Mouse (Mus musculus) liver, embryonic 11.5 days (tissue): ENCODE results near the gene Ulk1. TPM values are rescaled to one million over a fixed set of nuclear protein-coding genes. Genes with fewer than 3 reads are reported as not detected.

Source experiments
- ATAC-seq: fragments of 200-750 bp; cut with Nextera tagmentation; replicated peaks from 2 replicates; pipeline ENCODE4 v1.8.0; 2017; ENCODE audit warnings: moderate number of reproducible peaks, mild to moderate bottlenecking, moderate TSS enrichment, moderate library complexity; ENCODE audit not compliant: low FRiP score
- DNase-seq: peaks from one replicate; pipeline ENCODE4 v3.0.0-alpha.2; 2017; ENCODE audit warnings: low spot score
- H3K27ac ChIP-seq: fragments of 300-500 bp; sonication (generic); 2 replicates; pipeline ENCODE4 v1.5.1; 2014; ENCODE audit warnings: mild to moderate bottlenecking, low read depth, low read length, control low read depth
- H3K27me3 ChIP-seq: fragments of 300-500 bp; sonication (generic); replicated peaks from 2 replicates; pipeline ENCODE4 v1.6.1; 2014; ENCODE audit warnings: low read length, mixed read lengths; ENCODE audit not compliant: control insufficient read depth, insufficient read depth
- H3K36me3 ChIP-seq: fragments of 300-500 bp; sonication (generic); 2 replicates; pipeline ENCODE4 v1.6.1; 2014; ENCODE audit warnings: mild to moderate bottlenecking, low read length, moderate library complexity, mixed read lengths; ENCODE audit not compliant: control insufficient read depth, insufficient read depth
- H3K4me1 ChIP-seq: fragments of 300-500 bp; sonication (generic); replicated peaks from 2 replicates; pipeline ENCODE4 v1.6.1; 2014; ENCODE audit warnings: low read length, mixed read lengths; ENCODE audit not compliant: control insufficient read depth, insufficient read depth
- H3K4me2 ChIP-seq: fragments of 300-500 bp; sonication (generic); 2 replicates; pipeline ENCODE4 v1.6.1; 2014; ENCODE audit warnings: mild to moderate bottlenecking, control low read depth, moderate library complexity
- H3K4me3 ChIP-seq: fragments of 300-500 bp; sonication (generic); 2 replicates; pipeline ENCODE4 v1.5.1; 2014; ENCODE audit warnings: low read depth, low read length, control low read depth
- H3K9ac ChIP-seq: fragments of 300-500 bp; sonication (generic); 2 replicates; pipeline ENCODE4 v1.6.1; 2014; ENCODE audit warnings: low read depth, low read length, control low read depth
- H3K9me3 ChIP-seq: fragments of 300-500 bp; sonication (generic); 2 replicates; pipeline ENCODE4 v1.6.1; 2016; ENCODE audit warnings: low read length, inconsistent platforms, mixed read lengths; ENCODE audit not compliant: control insufficient read depth
- WGBS: fragments of 180-500 bp; shearing (Covaris S2); extraction: QIAGEN DNeasy Blood & Tissue Kit; methylation state at CpG from one replicate; pipeline ENCODE4 v1.1.7; 2014; 5-methylcytosine and 5-hydroxymethylcytosine counted together
- polyA plus RNA-seq: library from polyadenylated mRNA; unstranded; fragments of >200 nt; fragmentation: Nextera tagmentation; extraction: Ambion mirVana; gene quantifications from 2 replicates; pipeline ENCODE4 v1.2.1, GENCODE M21; 2014

Gene Ulk1
- 13.8 and 15.7 TPM in 2 replicates for polyA plus RNA-seq

DNA sequence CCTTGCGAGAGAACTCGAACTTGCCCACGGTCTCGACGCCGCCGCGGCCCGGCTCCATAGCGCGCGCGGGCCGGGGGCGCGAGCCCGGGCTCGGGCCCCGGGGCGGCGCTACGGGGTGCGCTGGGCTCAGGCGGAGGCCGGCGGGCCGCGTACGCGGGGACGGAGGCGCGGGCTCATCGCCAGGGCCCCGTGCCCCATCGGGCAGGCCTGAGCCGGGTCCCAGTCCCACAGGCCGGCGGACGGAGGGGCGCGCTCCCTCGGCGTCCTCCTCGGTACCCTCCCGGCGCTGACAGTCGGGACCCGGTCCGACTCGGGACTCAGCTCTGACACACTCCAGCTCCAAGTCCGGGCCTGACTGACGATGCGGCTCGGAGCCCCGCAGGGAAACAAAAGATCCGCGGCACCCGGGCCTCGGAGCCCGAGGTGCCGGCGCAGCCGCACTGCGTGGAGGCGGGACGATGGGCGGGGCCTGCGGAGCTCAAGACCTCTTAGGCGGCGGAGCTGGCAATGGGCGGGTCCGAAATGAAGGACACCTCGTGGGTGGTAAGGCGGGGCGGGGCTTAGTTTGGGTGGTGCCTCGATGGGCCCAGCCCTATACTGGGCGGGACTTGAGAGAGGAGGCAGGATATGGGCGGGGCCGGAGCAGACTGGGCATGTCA lies at the start of gene Ulk1:
TSS of gene Ulk1 (minus strand) at position 431 of the 659 bp plus-strand sequence.
- Histone ChIP-seq H3K9me3 (no peaks in the 10 kb centered on the region), H3K4me2 (peak within 1 kb of the TSS; percentile 99), H3K36me3 (no peaks in the 10 kb centered on the region; the same call in 1 of the 2 replicates), H3K4me1 (peaks cover 32% of the 10 kb centered on the region), H3K27ac (peak within 1 kb of the TSS; percentile 77), H3K9ac (peak within 1 kb of the TSS; percentile 92), H3K27me3 (no peaks in the 10 kb centered on the region), H3K4me3 (peak within 1 kb of the TSS; percentile 93)
- DNase-seq (peak; percentile 99), ATAC-seq (peak; percentile 88)
- under 1% methylated on average over 80 of the region's 80 CpGs for WGBS

DNA sequence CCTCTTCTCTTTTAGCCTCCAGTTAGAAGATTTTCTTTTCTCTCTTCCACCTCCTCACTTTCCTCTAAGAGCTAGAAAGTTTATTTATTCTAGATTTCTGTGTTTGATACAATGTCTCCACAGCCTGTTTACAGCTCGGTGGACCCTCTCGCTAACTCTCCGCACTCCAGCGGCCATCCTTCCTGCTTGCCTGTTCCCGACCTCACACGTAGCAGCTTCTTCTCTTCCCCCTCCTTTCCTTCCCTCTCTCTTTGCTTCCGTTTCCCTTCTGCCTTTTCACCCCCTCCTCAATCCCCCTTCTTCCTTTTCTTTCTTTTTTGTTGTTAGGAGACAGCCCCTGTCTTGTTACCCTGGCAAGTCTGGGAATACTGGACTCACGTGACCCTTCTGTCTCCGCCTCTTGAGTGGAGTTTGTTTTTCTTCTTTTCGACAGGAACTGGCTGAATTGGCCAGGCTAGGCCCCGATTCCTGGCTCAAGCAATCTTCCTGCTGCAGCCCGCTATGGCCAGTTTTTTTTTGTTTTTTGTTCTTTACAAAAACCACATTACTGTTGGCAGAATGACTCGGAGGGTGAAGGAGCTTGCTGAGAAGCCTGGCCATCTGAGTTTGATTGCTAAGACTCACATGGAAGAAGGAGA lies 49.2 kb upstream of the Ulk1 start:
- DNase-seq (no peak), ATAC-seq (no peak)
- Histone ChIP-seq H3K4me1 (0 out of 2 replicates have a peak, but pooled peaks cover 3% of the 10 kb centered on the region), H3K4me3 (no peak overlapping the region), H3K4me2 (no peak overlapping the region), H3K9me3 (no peaks in the 10 kb centered on the region), H3K36me3 (peaks cover 32% of the 10 kb centered on the region), H3K27me3 (no peaks in the 10 kb centered on the region), H3K27ac (peak overlapping the region; percentile 35), H3K9ac (no peak overlapping the region)
- 55% methylated on average over 13 of the region's 13 CpGs for WGBS

DNA sequence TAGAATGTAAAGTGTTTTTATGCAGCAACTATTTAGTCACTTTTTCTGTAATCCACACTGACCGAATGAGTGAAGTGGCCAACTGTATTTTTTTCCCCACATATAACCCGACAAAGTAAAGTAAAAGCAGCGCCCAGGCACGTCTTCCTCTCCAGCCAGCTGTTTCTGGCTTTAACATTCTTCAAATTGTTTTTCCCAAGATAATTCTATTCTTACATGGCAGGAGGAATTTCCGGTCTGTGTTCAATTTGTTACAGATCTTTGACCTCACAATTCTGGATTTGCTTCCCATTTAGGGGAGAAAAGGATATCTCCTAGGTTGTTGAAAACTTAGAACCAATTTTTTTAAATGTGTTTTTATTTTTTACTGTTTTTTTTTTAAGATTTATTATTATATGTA lies 47.2 kb upstream of the Ulk1 start:
- Histone ChIP-seq H3K4me1 (0 out of 2 replicates have a peak, but pooled peaks cover 3% of the 10 kb centered on the region), H3K27me3 (no peaks in the 10 kb centered on the region), H3K36me3 (peaks cover 21% of the 10 kb centered on the region), H3K4me2 (no peak overlapping the region), H3K27ac (no peak overlapping the region), H3K9ac (no peak overlapping the region), H3K4me3 (no peak overlapping the region), H3K9me3 (no peaks in the 10 kb centered on the region)
- WGBS: 77% methylated on average over 5 of the region's 5 CpGs
- no peak for DNase-seq
- no peak for ATAC-seq

DNA sequence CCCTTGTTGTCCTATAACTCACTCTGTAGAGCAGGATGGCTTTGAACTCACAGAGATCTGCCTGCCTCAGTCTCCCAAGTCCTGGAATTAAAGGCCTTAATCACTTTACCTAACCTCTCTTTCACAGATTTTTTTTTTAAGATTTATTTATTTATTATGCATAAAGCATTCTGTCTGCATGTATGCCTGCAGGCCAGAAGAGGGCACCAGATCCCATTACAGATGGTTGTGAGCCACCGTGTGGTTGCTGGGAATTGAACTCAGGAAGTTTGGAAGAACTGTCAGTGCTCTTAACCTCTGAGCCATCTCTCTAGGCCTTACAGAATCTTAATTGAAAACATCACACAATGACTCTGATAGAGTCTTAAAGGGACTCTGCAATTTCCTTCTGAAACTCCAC lies 43.1 kb upstream of the Ulk1 start:
- WGBS: 67% methylated on average over 1 of the region's 1 CpGs
- no peak for ATAC-seq
- H3K27ac ChIP-seq: no peak overlapping the region
- H3K36me3 ChIP-seq: peaks cover 27% of the 10 kb centered on the region; the same call in 1 of the 2 replicates
- no peak overlapping the region for H3K9ac ChIP-seq
- no peak overlapping the region for H3K4me3 ChIP-seq
- no peak for DNase-seq
- no peak overlapping the region for H3K4me2 ChIP-seq
- H3K9me3 ChIP-seq: no peaks in the 10 kb centered on the region
- no peaks in the 10 kb centered on the region for H3K27me3 ChIP-seq
- H3K4me1 ChIP-seq: no peaks in the 10 kb centered on the region

DNA sequence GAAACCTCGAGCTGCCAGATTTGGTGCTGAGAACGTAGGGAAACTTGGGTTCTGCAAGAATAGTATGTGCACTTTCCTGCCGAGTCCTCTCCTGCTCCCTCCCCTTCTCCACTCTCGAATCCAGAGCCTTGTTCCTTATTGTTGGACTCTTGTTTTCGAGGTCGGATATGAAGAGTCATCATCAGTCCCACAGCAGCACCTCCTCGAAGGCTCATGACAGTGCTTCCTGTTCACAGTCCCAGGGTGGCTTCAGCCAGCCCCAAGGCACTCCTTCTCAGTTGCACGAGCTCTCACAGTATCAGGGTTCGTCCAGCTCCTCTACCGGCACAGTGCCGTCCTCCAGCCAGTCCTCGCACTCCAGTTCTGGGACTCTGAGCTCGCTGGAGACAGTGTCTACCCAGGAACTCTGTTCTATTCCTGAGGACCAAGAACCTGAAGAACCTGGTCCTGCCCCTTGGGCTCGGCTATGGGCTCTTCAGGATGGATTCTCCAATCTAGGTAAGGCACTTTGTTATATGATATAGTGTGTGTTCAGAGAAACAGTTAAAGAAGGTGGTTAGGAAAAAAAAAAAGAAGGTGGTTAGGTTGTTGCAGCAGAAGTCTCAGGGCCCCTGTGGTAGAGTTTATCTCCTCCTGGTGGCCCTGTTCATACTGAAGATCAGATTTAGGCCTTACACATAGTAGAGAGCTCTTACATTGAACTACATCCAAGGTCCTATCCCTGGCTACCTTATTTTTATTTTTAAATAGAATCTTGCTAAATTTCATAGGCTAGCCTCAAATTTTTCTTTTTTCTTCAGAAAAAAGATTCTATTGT lies 31.4 kb upstream of the Ulk1 start:
- DNase-seq (no peak), ATAC-seq (no peak)
- Histone ChIP-seq H3K36me3 (peaks cover 26% of the 10 kb centered on the region), H3K4me3 (peak overlapping the region; percentile 87), H3K27ac (no peak overlapping the region), H3K9me3 (no peaks in the 10 kb centered on the region), H3K27me3 (no peaks in the 10 kb centered on the region), H3K9ac (no peak overlapping the region), H3K4me2 (peak overlapping the region; percentile 79), H3K4me1 (peaks cover 26% of the 10 kb centered on the region)
- 76% methylated on average over 14 of the region's 14 CpGs for WGBS

DNA sequence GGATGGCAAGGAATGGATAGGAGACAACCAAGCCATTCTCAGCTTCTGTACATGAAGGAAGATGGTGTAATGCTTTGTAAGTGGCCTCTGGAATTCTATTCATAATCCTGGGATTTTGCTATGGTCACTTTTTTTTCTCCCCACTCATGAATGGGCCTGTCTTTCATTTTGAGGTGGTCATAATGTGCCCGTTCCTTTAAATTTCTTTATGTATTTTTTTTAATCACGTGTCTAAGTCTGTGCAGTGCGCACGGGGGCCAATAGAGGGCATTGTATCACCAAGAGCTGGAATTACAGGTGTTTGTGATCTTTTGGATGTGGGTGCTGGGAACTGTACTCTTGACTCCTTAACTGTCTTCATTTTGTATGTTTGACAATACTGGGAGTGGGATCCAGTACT lies 30.6 kb upstream of the Ulk1 start:
- Histone ChIP-seq H3K4me2 (peak overlapping the region; percentile 79), H3K4me1 (peaks cover 31% of the 10 kb centered on the region), H3K4me3 (peak overlapping the region; percentile 87), H3K9me3 (no peaks in the 10 kb centered on the region), H3K36me3 (peaks cover 20% of the 10 kb centered on the region), H3K9ac (peak overlapping the region; percentile 83), H3K27ac (peak overlapping the region; percentile 79), H3K27me3 (no peaks in the 10 kb centered on the region)
- 6% methylated on average over 4 of the region's 4 CpGs for WGBS
- DNase-seq (no peak), ATAC-seq (no peak)

DNA sequence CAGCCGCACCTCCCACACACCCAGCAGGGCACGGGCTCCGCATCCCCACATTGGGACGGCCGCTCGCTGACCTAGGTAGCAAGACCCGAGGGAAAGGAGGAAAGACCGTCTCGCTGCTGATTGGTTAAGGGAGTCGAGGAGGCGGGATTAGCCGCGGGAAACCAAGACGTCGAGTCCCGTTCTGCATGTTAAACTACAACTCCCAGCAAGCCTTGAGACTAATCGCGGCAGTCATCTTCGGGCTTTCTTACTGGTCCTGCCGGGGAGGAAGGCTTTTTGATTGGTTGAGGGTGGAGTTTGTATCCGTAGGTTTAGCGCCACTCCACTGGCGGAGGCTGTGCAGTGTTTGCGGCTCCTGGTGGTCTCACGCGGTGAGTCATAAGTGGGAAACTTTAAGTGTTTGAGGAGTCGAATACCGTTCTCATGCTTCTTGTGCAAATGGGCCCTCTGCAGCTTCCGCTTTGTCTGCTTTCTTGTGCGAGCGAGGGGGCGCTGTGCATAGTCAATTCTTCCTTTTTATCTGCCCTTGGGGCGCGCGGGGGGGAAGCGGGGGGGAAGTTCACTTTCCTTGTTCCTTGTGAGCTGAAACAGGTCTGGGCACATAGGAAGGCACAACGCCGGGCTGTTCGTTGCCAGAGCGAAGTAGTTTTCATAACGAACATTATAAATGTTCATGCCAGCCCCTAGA lies 29.9 kb upstream of the Ulk1 start, which contains the start of the genes Hscb and Chek2:
TSS of gene Hscb (minus strand) at position 100 of the 688 bp plus-strand sequence.
TSS of gene Chek2 (plus strand) at position 302 of the 688 bp plus-strand sequence.
- peak; percentile 87 for ATAC-seq
- H3K4me3 ChIP-seq: peak within 1 kb of the TSS; percentile 87
- peak within 1 kb of the TSS; percentile 91 for H3K9ac ChIP-seq
- H3K4me2 ChIP-seq: peak within 1 kb of the TSS; percentile 79
- H3K9me3 ChIP-seq: no peaks in the 10 kb centered on the region
- WGBS: under 1% methylated on average over 41 of the region's 41 CpGs
- no peaks in the 10 kb centered on the region for H3K27me3 ChIP-seq
- peaks cover 13% of the 10 kb centered on the region for H3K36me3 ChIP-seq
- peaks cover 35% of the 10 kb centered on the region for H3K4me1 ChIP-seq
- peak within 1 kb of the TSS; percentile 88 for H3K27ac ChIP-seq
- peak; percentile 90 for DNase-seq
